In the genomic region with DNA sequence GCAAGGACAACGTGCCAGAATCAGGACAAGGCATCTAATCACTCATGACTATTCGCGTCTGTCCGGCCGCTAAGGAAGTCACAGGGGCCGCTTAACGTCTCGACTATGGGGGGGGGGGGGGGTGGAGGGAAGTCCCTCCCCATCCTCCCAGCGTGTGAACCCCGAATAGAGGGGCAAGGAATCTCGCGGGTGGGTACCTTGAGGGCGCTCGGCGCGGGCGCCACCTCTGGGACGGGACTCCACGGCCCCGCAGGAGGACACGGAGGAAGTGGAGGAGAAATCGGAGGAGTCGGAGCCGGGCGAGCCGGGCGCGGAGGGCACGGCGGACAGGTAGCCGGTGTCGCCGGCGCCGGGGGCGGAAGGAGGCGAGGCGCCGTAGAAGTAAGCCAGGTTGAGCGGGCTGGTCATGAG, we compare ENCODE assay signal across 8 mouse cellular contexts. TPM values are rescaled to one million over a fixed set of nuclear protein-coding genes. Genes with fewer than 3 reads are reported as not detected.
DNase-seq lines count a peak whose midpoint lies in the region; ATAC-seq and TF ChIP-seq lines count a peak whose summit lies in the region.

No protein-coding gene starts in this region.

- H3K27ac ChIP-seq in cerebellum, adult 2 months (ENCODE audit: insufficient read depth, low read length): peak overlapping the region; percentile 85
- H3K27ac ChIP-seq in embryonic fibroblast, embryonic 13.5 days (ENCODE audit: insufficient read depth, low read length): peak overlapping the region; percentile 80
- H3K27ac ChIP-seq in hindbrain, postnatal 0 days: peak overlapping the region; percentile 81
- peak overlapping the region; percentile 77 for H3K27ac ChIP-seq in liver, embryonic 16.5 days (ENCODE audit: low read length)

- peaks cover 60% of the 10 kb centered on the region for H3K79me3 ChIP-seq in C2C12 (ENCODE audit: low read depth)

- TF ChIP-seq POLR2A in cerebellum, adult 2 months (IDR thresholded peaks at IDR 0.05; ENCODE audit: borderline replicate concordance, insufficient read depth, low read length): no peak
- TF ChIP-seq POLR2A in embryonic fibroblast, embryonic 13.5 days (IDR thresholded peaks at IDR 0.05; ENCODE audit: low read depth, low read length): peak; percentile 58; the same call in 1 of the 2 replicates

- H3K36me3 ChIP-seq in C2C12 (ENCODE audit: control insufficient read depth, insufficient read depth): peaks cover 42% of the 10 kb centered on the region
- H3K36me3 ChIP-seq in hindbrain, postnatal 0 days (ENCODE audit: insufficient read depth, low read length): peaks cover 7% of the 10 kb centered on the region
- H3K36me3 ChIP-seq in liver, embryonic 16.5 days (ENCODE audit: control insufficient read depth, insufficient read depth): peaks cover 6% of the 10 kb centered on the region

- H3K4me3 ChIP-seq in cerebellum, adult 2 months (replicated peaks; ENCODE audit: insufficient read depth, low read depth, low read length): peak overlapping the region; percentile 73
- peak overlapping the region; percentile 89 for H3K4me3 ChIP-seq in C2C12 (ENCODE audit: insufficient read depth, poor library complexity, severe bottlenecking)
- H3K4me3 ChIP-seq in embryonic fibroblast, embryonic 13.5 days (ENCODE audit: insufficient read depth, low read length): peak overlapping the region; percentile 99
- peak overlapping the region; percentile 88 for H3K4me3 ChIP-seq in hindbrain, postnatal 0 days (ENCODE audit: low read length)
- H3K4me3 ChIP-seq in liver, embryonic 16.5 days (ENCODE audit: low read depth, low read length): peak overlapping the region; percentile 79

- peak overlapping the region; percentile 77 for H3K9ac ChIP-seq in hindbrain, postnatal 0 days (replicated peaks; ENCODE audit: low read length)
- H3K9ac ChIP-seq in liver, embryonic 16.5 days (ENCODE audit: low read depth, low read length): peak overlapping the region; percentile 73

- ATAC-seq in hindbrain, postnatal 0 days: 0 out of 2 replicates have a peak, but pooled peaks have one; percentile 13
- peak; percentile 3 for ATAC-seq in liver, embryonic 16.5 days (ENCODE audit: low read depth)

- no peak for TF ChIP-seq CTCF in cerebellum, adult 2 months (IDR thresholded peaks at IDR 0.05; ENCODE audit: borderline replicate concordance, insufficient read depth, low read depth, low read length)
- no peak for TF ChIP-seq CTCF in C2C12 (IDR thresholded peaks at IDR 0.05; ENCODE audit: control insufficient read depth, insufficient read depth, insufficient read length)
- TF ChIP-seq CTCF in embryonic fibroblast, embryonic 13.5 days (IDR thresholded peaks at IDR 0.05; ENCODE audit: borderline replicate concordance, insufficient read depth, low read length): no peak
- no peak for TF ChIP-seq CTCF in hindbrain, postnatal 0 days (IDR thresholded peaks at IDR 0.05; ENCODE audit: low read depth)

- peak overlapping the region; percentile 84 for H3ac ChIP-seq in C2C12 (ENCODE audit: control insufficient read depth, insufficient read length, low read depth)

- no peaks in the 10 kb centered on the region for H3K9me3 ChIP-seq in hindbrain, postnatal 0 days (ENCODE audit: low read length)
- H3K9me3 ChIP-seq in liver, embryonic 16.5 days (replicated peaks; ENCODE audit: control insufficient read depth, low read length): no peaks in the 10 kb centered on the region

- H3K4me1 ChIP-seq in cerebellum, adult 2 months (ENCODE audit: control insufficient read depth, insufficient read depth, low read length): peaks cover 3% of the 10 kb centered on the region; the same call in 1 of the 2 replicates
- peaks cover 15% of the 10 kb centered on the region for H3K4me1 ChIP-seq in embryonic fibroblast, embryonic 13.5 days (ENCODE audit: control insufficient read depth, insufficient read depth, low read length)
- H3K4me1 ChIP-seq in hindbrain, postnatal 0 days (ENCODE audit: insufficient read depth, low read length): peaks cover 4% of the 10 kb centered on the region; the same call in 1 of the 2 replicates
- H3K4me1 ChIP-seq in liver, embryonic 16.5 days (ENCODE audit: control insufficient read depth, low read depth, low read length): peaks cover 6% of the 10 kb centered on the region

- no peaks in the 10 kb centered on the region for H3K27me3 ChIP-seq in cerebellum, adult 2 months (ENCODE audit: control insufficient read depth, insufficient read depth, low read length)
- H3K27me3 ChIP-seq in C2C12 (ENCODE audit: control insufficient read depth, insufficient read depth, insufficient read length): no peaks in the 10 kb centered on the region
- no peaks in the 10 kb centered on the region for H3K27me3 ChIP-seq in hindbrain, postnatal 0 days (ENCODE audit: insufficient read depth, low read length)
- H3K27me3 ChIP-seq in liver, embryonic 16.5 days (ENCODE audit: control insufficient read depth, insufficient read depth, low read depth, low read length): peaks cover 17% of the 10 kb centered on the region

- DNase-seq in cerebellum, adult 2 months: no peak
- DNase-seq in cerebellum, postnatal 25 days: no peak
- peak; percentile 31 for DNase-seq in hindbrain, postnatal 0 days (ENCODE audit: low spot score)
- peak; percentile 53 for DNase-seq in retina, postnatal 1 day
- DNase-seq in c-Kit-positive CD71-positive TER-119-positive erythroid progenitor cells, embryonic 14.5 days (ENCODE audit: low spot score): no peak

- WGBS in cerebellum, adult 2 months: under 1% methylated on average over 40 of the region's 40 CpGs
- 0% methylated on average over 39 of the region's 40 CpGs for WGBS in hindbrain, postnatal 0 days
- 0% methylated on average over 40 of the region's 40 CpGs for WGBS in liver, embryonic 16.5 days (ENCODE audit: insufficient replicate concordance)

- H3K4me2 ChIP-seq in hindbrain, postnatal 0 days (ENCODE audit: low read depth, low read length): peak overlapping the region; percentile 89
- peak overlapping the region; percentile 84 for H3K4me2 ChIP-seq in liver, embryonic 16.5 days (ENCODE audit: low read depth, low read length)

- H3K79me2 ChIP-seq in C2C12 (ENCODE audit: control insufficient read depth, insufficient read depth): peaks cover 87% of the 10 kb centered on the region

TF ChIP-seq in C2C12, 6 proteins besides CTCF, POLR2A, EP300 and RAD21:
- no peak for TF ChIP-seq MYOG (IDR thresholded peaks at IDR 0.05; ENCODE audit: control insufficient read depth, extremely low read depth, insufficient read length)

RNA-seq across cellular contexts. Expression of a gene that starts 17.1 kb away (rescaled TPM):
- polyA plus RNA-seq in cerebellum, adult 2 months (2012; rRNA removed): 5.1 and 5.8 TPM in 2 replicates
- polyA plus RNA-seq in C2C12 (2012; fragmentation: generic; extraction: Trizol): 3.4 TPM
- polyA plus RNA-seq in embryonic fibroblast, embryonic 13.5 days (2011; ENCODE audit: insufficient read length, low read depth, missing spikeins): 13.7 and 23.2 TPM in 2 replicates
- 3.0 and 3.3 TPM in 2 replicates for total RNA-seq in hindbrain, postnatal 0 days (2014; rRNA removed)
- polyA plus RNA-seq in hindbrain, postnatal 0 days (2015; fragmentation: Nextera tagmentation; extraction: Ambion mirVana): 1.4 and 1.6 TPM in 2 replicates
- polyA plus RNA-seq in liver, embryonic 16.5 days (2015; fragmentation: Nextera tagmentation; extraction: Ambion mirVana): 2.2 and 2.3 TPM in 2 replicates

Comparison
In these comparisons a context has a peak if more than half of its experiments do, and no peak if none do; other contexts are left out.
1. DNase-seq: peak in hindbrain, postnatal 0 days (single experiment) and retina, postnatal 1 day (single experiment); none in cerebellum, adult 2 months (0 of 2), cerebellum, postnatal 25 days (0 of 2) and c-Kit-positive CD71-positive TER-119-positive erythroid progenitor cells, embryonic 14.5 days (single experiment).
2. Peak in every context shown above with its lines, with median percentiles within 50 percentile points of each other: H3K27ac ChIP-seq and H3K4me3 ChIP-seq.